Mouse (Mus musculus): ENCODE measurements around the gene Impg2. TPM values are rescaled to one million over a fixed set of nuclear protein-coding genes. Genes with fewer than 3 reads are reported as not detected.

The Impg2 gene
- polyA plus RNA-seq (2016; fragmentation: Nextera tagmentation; extraction: Ambion mirVana): 0.14 and 0.29 TPM in 2 replicates

GRCm38 (mm10) chr16:56204051-56204450, at the start of gene Impg2:
Impg2 (plus strand) TSS chr16:56204313.
- Histone ChIP-seq H3K27me3 (no peaks in the 10 kb centered on the region), H3K9ac (replicated peaks) (no peak within 1 kb of the TSS), H3K27ac (no peak within 1 kb of the TSS), H3K4me3 (replicated peaks) (no peak within 1 kb of the TSS), H3K4me2 (no peak within 1 kb of the TSS), H3K4me1 (replicated peaks) (no peaks in the 10 kb centered on the region), H3K9me3 (no peaks in the 10 kb centered on the region), H3K36me3 (no peaks in the 10 kb centered on the region)
- 42% methylated on average over 6 of the region's 6 CpGs for WGBS
- ATAC-seq (ENCODE audit: insufficient number of reproducible peaks, insufficient read depth, low FRiP score, low TSS enrichment, low read depth): no peak

DNA sequence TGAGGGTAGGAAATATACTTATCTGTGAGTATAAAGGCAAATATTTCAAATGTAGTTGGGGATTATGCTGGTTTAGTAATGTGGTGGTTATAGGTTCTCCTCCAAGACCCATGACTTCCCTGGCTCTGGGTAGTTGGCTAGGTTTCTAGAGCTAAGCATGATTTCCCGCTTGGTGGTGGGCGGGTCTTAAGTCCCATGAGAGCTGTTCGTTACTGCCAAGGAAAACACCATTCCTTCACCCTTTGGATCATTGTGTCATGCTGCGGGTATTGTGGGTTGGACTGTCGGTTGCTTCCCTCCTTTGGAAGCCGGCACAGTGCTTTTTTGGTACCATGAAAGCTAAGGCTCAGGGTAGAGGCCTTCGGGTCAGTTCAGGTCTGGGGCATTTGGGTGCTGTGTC, 40.6 kb upstream of the Impg2 start:
- no peaks in the 10 kb centered on the region for H3K9me3 ChIP-seq
- no peak overlapping the region for H3K4me3 ChIP-seq (replicated peaks)
- H3K27me3 ChIP-seq: no peaks in the 10 kb centered on the region
- no peaks in the 10 kb centered on the region for H3K4me1 ChIP-seq (replicated peaks)
- no peak for ATAC-seq (ENCODE audit: insufficient number of reproducible peaks, insufficient read depth, low FRiP score, low TSS enrichment, low read depth)
- H3K36me3 ChIP-seq: peaks cover 27% of the 10 kb centered on the region
- no peak overlapping the region for H3K4me2 ChIP-seq
- no peak overlapping the region for H3K9ac ChIP-seq (replicated peaks)
- H3K27ac ChIP-seq: no peak overlapping the region
- WGBS: 91% methylated on average over 7 of the region's 7 CpGs

DNA sequence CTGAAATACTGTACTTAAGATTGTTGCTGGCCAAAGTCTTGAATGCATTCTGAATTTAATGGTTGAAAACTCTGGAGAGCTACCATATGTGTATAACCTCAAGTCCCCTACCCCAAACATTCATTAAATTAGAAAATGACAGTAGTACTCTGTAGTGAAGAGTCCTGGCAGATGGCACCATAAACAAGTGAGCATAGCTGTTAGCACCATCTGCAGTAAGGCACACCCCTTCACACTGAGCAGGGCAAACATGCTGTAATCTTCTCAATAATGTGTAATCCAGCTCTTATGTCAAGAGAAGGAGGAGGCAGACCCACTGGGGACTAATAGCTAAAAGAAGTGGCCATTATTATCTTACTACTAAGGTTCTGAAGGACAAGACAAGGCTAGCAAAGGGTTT, 33.9 kb upstream of the Impg2 start:
- Histone ChIP-seq H3K27me3 (no peaks in the 10 kb centered on the region), H3K4me1 (replicated peaks) (no peaks in the 10 kb centered on the region), H3K4me2 (no peak overlapping the region), H3K9ac (replicated peaks) (no peak overlapping the region), H3K36me3 (peaks cover 38% of the 10 kb centered on the region), H3K27ac (no peak overlapping the region), H3K9me3 (no peaks in the 10 kb centered on the region), H3K4me3 (replicated peaks) (no peak overlapping the region)
- no peak for ATAC-seq (ENCODE audit: insufficient number of reproducible peaks, insufficient read depth, low FRiP score, low TSS enrichment, low read depth)

- Histone ChIP-seq H3K9ac (replicated peaks) (no peak overlapping the region), H3K27ac (no peak overlapping the region), H3K4me1 (replicated peaks) (no peaks in the 10 kb centered on the region), H3K4me3 (replicated peaks) (no peak overlapping the region), H3K9me3 (no peaks in the 10 kb centered on the region), H3K27me3 (no peaks in the 10 kb centered on the region), H3K36me3 (peaks cover 42% of the 10 kb centered on the region), H3K4me2 (no peak overlapping the region)
- WGBS: 71% methylated on average over 7 of the region's 8 CpGs
- ATAC-seq (ENCODE audit: insufficient number of reproducible peaks, insufficient read depth, low FRiP score, low TSS enrichment, low read depth): no peak
Measured at GRCm38 (mm10) chr16:56175867-56176581, 28.1 kb upstream of the Impg2 start.

DNA sequence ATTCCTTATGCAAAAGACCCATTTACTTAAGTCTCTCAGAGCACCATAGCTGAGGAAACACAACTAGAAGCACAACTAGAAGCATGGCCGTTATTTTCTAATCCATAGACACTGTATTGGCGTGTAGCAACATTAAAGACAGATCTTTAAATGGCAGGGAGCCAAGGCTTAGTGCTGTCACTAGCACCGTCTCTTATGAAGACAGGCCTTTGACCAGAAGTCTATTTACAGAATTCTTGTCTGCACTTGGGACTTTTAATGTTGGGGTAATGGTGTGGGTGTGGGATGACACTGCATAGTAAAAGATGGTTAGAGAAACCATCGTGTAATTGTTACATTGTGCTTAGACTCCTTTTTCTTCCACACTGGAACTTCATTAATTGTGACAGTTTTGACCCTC, 17.2 kb upstream of the Impg2 start:
- H3K27me3 ChIP-seq: no peaks in the 10 kb centered on the region
- H3K4me2 ChIP-seq: no peak overlapping the region
- 91% methylated on average over 4 of the region's 4 CpGs for WGBS
- ATAC-seq (ENCODE audit: insufficient number of reproducible peaks, insufficient read depth, low FRiP score, low TSS enrichment, low read depth): no peak
- H3K27ac ChIP-seq: no peak overlapping the region
- no peak overlapping the region for H3K4me3 ChIP-seq (replicated peaks)
- peaks cover 61% of the 10 kb centered on the region for H3K36me3 ChIP-seq
- no peak overlapping the region for H3K9ac ChIP-seq (replicated peaks)
- 0 out of 2 replicates have a peak, but pooled peaks cover 3% of the 10 kb centered on the region for H3K9me3 ChIP-seq
- no peaks in the 10 kb centered on the region for H3K4me1 ChIP-seq (replicated peaks)

DNA sequence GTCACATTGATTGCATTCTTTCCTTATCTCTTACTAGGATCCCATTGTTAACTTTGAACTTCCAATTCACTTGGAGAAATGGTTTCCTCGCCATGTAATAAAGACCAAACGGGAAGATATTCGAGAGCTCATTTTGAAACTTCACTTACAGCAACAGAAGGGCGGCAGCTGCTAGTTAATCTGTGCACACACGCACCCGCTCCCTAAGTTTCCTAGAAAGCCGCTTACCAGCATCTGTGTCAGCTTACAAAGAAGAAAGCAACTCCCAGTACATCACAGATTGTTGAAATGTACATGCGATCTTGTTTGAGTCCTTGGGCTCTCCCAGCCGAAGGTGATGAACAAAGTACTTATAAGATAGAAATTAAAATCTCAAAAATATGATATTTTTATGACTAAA, 15.9 kb upstream of the Impg2 start:
- no peak for ATAC-seq (ENCODE audit: insufficient number of reproducible peaks, insufficient read depth, low FRiP score, low TSS enrichment, low read depth)
- no peak overlapping the region for H3K4me2 ChIP-seq
- H3K4me3 ChIP-seq (replicated peaks): no peak overlapping the region
- 93% methylated on average over 9 of the region's 9 CpGs for WGBS
- peaks cover 48% of the 10 kb centered on the region for H3K36me3 ChIP-seq
- no peaks in the 10 kb centered on the region for H3K4me1 ChIP-seq (replicated peaks)
- no peaks in the 10 kb centered on the region for H3K27me3 ChIP-seq
- no peak overlapping the region for H3K27ac ChIP-seq
- H3K9ac ChIP-seq (replicated peaks): no peak overlapping the region
- 0 out of 2 replicates have a peak, but pooled peaks cover 3% of the 10 kb centered on the region for H3K9me3 ChIP-seq

DNA sequence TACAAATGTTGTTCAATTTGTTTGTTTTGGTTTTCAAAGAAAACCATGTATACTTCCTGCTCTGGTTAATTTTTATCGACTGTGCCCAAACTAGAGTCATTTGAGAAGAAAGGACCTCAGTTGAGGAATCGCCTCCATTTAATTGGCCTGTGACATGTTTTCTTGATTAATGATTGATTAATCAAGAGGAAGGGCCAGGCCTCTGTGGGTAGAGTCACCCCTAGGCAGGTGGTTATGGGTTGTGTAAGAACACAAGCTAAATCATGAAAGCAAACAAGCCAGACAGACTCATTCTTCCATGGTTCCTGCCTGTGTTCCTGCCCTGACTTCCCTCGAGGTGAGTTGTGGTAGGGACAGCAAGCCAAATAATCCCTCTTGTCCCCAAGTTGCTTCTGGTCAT, 8.6 kb downstream of the Impg2 start:
- Histone ChIP-seq H3K27me3 (no peaks in the 10 kb centered on the region), H3K9me3 (no peaks in the 10 kb centered on the region), H3K36me3 (no peaks in the 10 kb centered on the region), H3K9ac (replicated peaks) (no peak overlapping the region), H3K4me2 (no peak overlapping the region), H3K27ac (no peak overlapping the region), H3K4me1 (replicated peaks) (no peaks in the 10 kb centered on the region), H3K4me3 (replicated peaks) (no peak overlapping the region)
- WGBS: 59% methylated on average over 3 of the region's 3 CpGs
- no peak for ATAC-seq (ENCODE audit: insufficient number of reproducible peaks, insufficient read depth, low FRiP score, low TSS enrichment, low read depth)

DNA sequence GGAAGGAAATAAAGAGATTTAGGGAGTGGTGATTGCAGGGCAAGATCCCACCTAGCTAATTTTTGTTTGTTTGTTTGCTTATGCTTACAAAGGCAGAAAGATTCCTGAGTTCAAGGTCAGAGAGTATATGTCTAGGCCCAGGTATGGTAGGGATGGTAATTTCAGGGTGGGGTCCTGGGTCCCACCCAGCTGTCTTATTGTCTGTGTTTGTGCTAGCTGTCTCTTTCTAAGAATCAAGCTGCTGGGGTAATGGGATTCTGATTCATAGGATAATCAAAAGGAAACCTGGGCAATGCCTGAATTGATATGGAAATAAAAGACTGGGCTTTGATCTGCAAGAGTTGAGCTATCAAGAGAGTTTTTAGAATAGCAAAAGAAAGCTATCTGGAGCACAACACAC, 23.6 kb downstream of the Impg2 start:
- Histone ChIP-seq H3K27ac (no peak overlapping the region), H3K9me3 (no peaks in the 10 kb centered on the region), H3K36me3 (no peaks in the 10 kb centered on the region), H3K4me3 (replicated peaks) (no peak overlapping the region), H3K27me3 (no peaks in the 10 kb centered on the region), H3K4me1 (replicated peaks) (no peaks in the 10 kb centered on the region), H3K9ac (replicated peaks) (no peak overlapping the region), H3K4me2 (no peak overlapping the region)
- ATAC-seq (ENCODE audit: insufficient number of reproducible peaks, insufficient read depth, low FRiP score, low TSS enrichment, low read depth): no peak

GRCm38 (mm10) chr16:56229455-56229854, 25.3 kb downstream of the Impg2 start:
- 71% methylated on average over 2 of the region's 2 CpGs for whole genome bisulfite sequencing
- ATAC-seq (ENCODE audit: insufficient number of reproducible peaks, insufficient read depth, low FRiP score, low TSS enrichment, low read depth): no peak

DNA sequence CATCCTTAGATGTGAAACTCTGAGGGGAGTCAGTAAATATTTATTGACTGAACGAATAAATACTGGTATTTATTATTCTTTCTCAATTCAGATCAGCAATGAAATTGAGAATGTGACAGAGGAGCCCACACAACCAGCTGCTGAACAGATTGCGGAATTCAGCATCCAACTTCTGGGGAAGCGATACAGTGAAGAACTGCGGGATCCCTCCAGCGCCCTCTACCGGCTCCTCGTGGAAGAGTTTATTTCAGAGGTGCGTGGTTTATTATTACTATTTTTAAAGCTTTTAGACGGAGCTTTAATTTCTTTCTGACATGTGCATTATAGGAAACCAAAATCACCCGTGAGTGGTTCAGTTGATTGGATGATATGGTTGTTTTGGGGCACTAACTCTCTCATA, 27.2 kb downstream of the Impg2 start:
- H3K4me3 ChIP-seq (replicated peaks): no peak overlapping the region

More at GRCm38 (mm10) chr16:56229455-56229854, 25.3 kb downstream of the Impg2 start:
- Histone ChIP-seq H3K27me3 (no peaks in the 10 kb centered on the region), H3K9ac (replicated peaks) (no peak overlapping the region), H3K9me3 (no peaks in the 10 kb centered on the region), H3K4me1 (replicated peaks) (no peaks in the 10 kb centered on the region), H3K4me3 (replicated peaks) (no peak overlapping the region), H3K27ac (no peak overlapping the region), H3K4me2 (no peak overlapping the region), H3K36me3 (no peaks in the 10 kb centered on the region)

DNA sequence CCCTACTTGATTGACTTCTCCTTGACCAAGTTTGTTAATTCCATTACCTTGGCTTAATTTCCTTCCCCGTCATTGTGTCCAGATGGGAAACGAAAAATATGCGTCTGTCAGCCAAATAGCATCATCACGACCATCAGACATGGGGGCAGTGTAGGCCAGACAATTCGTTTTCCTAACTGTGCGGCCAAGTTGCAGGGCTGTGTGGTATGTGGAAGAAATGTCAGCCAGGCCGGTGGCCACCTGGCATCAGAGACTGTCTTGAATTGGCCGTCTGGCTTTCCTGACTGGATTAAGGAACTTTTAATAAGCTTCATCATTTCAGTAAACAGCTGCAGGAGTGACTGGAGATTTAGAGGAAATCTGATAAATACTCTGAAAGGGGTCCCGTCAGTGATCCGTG, 28.6 kb downstream of the Impg2 start:
- Histone ChIP-seq H3K27me3 (no peaks in the 10 kb centered on the region), H3K9ac (replicated peaks) (no peak overlapping the region), H3K4me3 (replicated peaks) (no peak overlapping the region), H3K4me2 (no peak overlapping the region), H3K4me1 (replicated peaks) (no peaks in the 10 kb centered on the region), H3K27ac (no peak overlapping the region), H3K36me3 (no peaks in the 10 kb centered on the region), H3K9me3 (no peaks in the 10 kb centered on the region)
- no peak for ATAC-seq (ENCODE audit: insufficient number of reproducible peaks, insufficient read depth, low FRiP score, low TSS enrichment, low read depth)
- 73% methylated on average over 10 of the region's 10 CpGs for WGBS

More for the DNA sequence above, 27.2 kb downstream of the Impg2 start:
- Histone ChIP-seq H3K4me2 (no peak overlapping the region), H3K9me3 (no peaks in the 10 kb centered on the region), H3K36me3 (no peaks in the 10 kb centered on the region), H3K27ac (no peak overlapping the region), H3K27me3 (no peaks in the 10 kb centered on the region), H3K4me1 (replicated peaks) (no peaks in the 10 kb centered on the region), H3K9ac (replicated peaks) (no peak overlapping the region)
- WGBS: 62% methylated on average over 10 of the region's 10 CpGs
- ATAC-seq (ENCODE audit: insufficient number of reproducible peaks, insufficient read depth, low FRiP score, low TSS enrichment, low read depth): no peak

DNA sequence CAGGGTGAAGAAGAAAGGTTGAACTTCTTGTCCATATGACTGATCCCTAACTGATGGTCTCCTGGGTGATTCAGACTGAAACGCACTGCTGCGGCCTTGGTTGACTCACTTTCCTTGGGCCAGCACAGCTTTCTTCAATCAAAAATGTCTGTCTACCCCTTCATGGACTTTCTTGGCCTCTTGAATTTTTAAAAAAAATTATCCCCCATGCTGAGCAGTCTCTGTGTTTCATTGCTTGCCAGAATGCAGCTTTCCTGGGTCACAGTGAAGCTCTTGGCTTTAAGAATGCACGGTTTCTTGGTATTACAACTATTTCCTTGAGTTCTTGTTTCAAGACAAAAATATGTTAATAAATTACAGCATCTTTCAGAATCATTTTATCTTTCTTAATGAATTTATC, 41.9 kb downstream of the Impg2 start:
- Histone ChIP-seq H3K36me3 (no peaks in the 10 kb centered on the region), H3K27ac (no peak overlapping the region), H3K9me3 (no peaks in the 10 kb centered on the region), H3K9ac (replicated peaks) (no peak overlapping the region), H3K4me2 (no peak overlapping the region), H3K4me3 (replicated peaks) (no peak overlapping the region), H3K4me1 (replicated peaks) (no peaks in the 10 kb centered on the region), H3K27me3 (no peaks in the 10 kb centered on the region)
- no peak for ATAC-seq (ENCODE audit: insufficient number of reproducible peaks, insufficient read depth, low FRiP score, low TSS enrichment, low read depth)
- 90% methylated on average over 3 of the region's 3 CpGs for WGBS
